Mouse (Mus musculus) MEL (cell line): ENCODE measurements at regions not wholly inside any gene's neighbourhood (a gene's known extent, or its start where the extent isn't known, plus 50 kb on each side); places are given as distances from the start of the nearest gene placed in this dataset.

Experiments
- DNase-seq: peaks from one replicate; pipeline ENCODE4 v3.0.0; 2011; ENCODE audit warnings: low read depth, low spot score
- H3K27ac ChIP-seq: 2 replicates; pipeline ENCODE4 v1.5.1; 2012; ENCODE audit warnings: low read depth, mild to moderate bottlenecking, control low read depth, low read length, moderate library complexity; ENCODE audit not compliant: control insufficient read depth
- H3K27me3 ChIP-seq, 2 experiments: fragments of 150-350 bp in 1 of 2; sonication (generic) in 1 of 2; 2 replicates each; pipeline ENCODE4 v1.6.1; 2012; ENCODE audit warnings: low read length in 2 of 2, mild to moderate bottlenecking in 2 of 2, improper control_type of control experiment in 1 of 2, moderate library complexity in 1 of 2; ENCODE audit not compliant: insufficient read depth in 2 of 2, control insufficient read depth in 1 of 2
- H3K36me3 ChIP-seq, 2 experiments: 2 replicates each; pipeline ENCODE4 v1.6.1; 2012 to 2014; ENCODE audit warnings: low read length in 2 of 2, improper control_type of control experiment in 1 of 2, inconsistent platforms in 1 of 2, mild to moderate bottlenecking in 1 of 2; ENCODE audit not compliant: insufficient read depth in 2 of 2, control insufficient read depth in 1 of 2
- H3K4me1 ChIP-seq, 2 experiments: fragments of 150-350 bp in 1 of 2; sonication (generic) in 1 of 2; 2 replicates each; pipeline ENCODE4 v1.6.1; 2012; ENCODE audit warnings: low read length in 2 of 2, improper control_type of control experiment in 1 of 2, mild to moderate bottlenecking in 1 of 2; ENCODE audit not compliant: insufficient read depth in 2 of 2, control insufficient read depth in 1 of 2
- H3K4me3 ChIP-seq, 2 experiments: fragments of 150-350 bp in 1 of 2; sonication (generic) in 1 of 2; 2 replicates each; pipeline ENCODE4 v1.5.1; 2012; ENCODE audit warnings: low read depth in 2 of 2, low read length in 2 of 2, mild to moderate bottlenecking in 2 of 2, moderate library complexity in 2 of 2, control low read depth in 1 of 2, improper control_type of control experiment in 1 of 2; ENCODE audit not compliant: control insufficient read depth in 1 of 2, insufficient read depth in 1 of 2
- H3K79me2 ChIP-seq: 2 replicates; pipeline ENCODE4 v1.6.1; 2012; ENCODE audit warnings: mild to moderate bottlenecking, low read length, moderate library complexity; ENCODE audit not compliant: control insufficient read depth, poor library complexity, insufficient read depth
- H3K9ac ChIP-seq: 2 replicates; pipeline ENCODE4 v1.6.1; 2012; ENCODE audit warnings: low read depth, mild to moderate bottlenecking, control low read depth, low read length, moderate library complexity; ENCODE audit not compliant: control insufficient read depth, poor library complexity, severe bottlenecking
- H3K9me3 ChIP-seq: fragments of 150-350 bp; sonication (generic); replicated peaks from 2 replicates; pipeline ENCODE4 v1.6.1; 2012; ENCODE audit warnings: mild to moderate bottlenecking, low read length, improper control_type of control experiment, moderate library complexity; ENCODE audit not compliant: insufficient read depth
- BHLHE40 ChIP-seq: IDR thresholded peaks from 2 replicates; pipeline ENCODE4 v1.6.1; 2012; ENCODE audit warnings: low read depth, mild to moderate bottlenecking, inconsistent platforms, low read length, improper control_type of control experiment, borderline replicate concordance
- E2F4 ChIP-seq: IDR thresholded peaks from 2 replicates; pipeline ENCODE4 v1.6.1; 2011; ENCODE audit warnings: low read depth, low read length, improper control_type of control experiment, borderline replicate concordance
- ELF1 ChIP-seq: IDR thresholded peaks from 2 replicates; pipeline ENCODE4 v1.6.1; 2014; ENCODE audit warnings: low read depth, mild to moderate bottlenecking, inconsistent platforms, low read length, improper control_type of control experiment, moderate library complexity
- GABPA ChIP-seq: IDR thresholded peaks from 2 replicates; pipeline ENCODE4 v1.6.1; 2012; ENCODE audit warnings: low read depth, mild to moderate bottlenecking, inconsistent platforms, low read length, improper control_type of control experiment, moderate library complexity
- GATA1 ChIP-seq: IDR thresholded peaks from 2 replicates; pipeline ENCODE4 v1.6.1; 2011; ENCODE audit warnings: low read depth, low read length, improper control_type of control experiment
- HCFC1 ChIP-seq: IDR thresholded peaks from 2 replicates; pipeline ENCODE4 v1.6.1; 2012; ENCODE audit warnings: low read depth, mild to moderate bottlenecking, inconsistent platforms, low read length, improper control_type of control experiment, moderate library complexity
- JUND ChIP-seq: IDR thresholded peaks from 2 replicates; pipeline ENCODE4 v1.6.1; 2011; ENCODE audit warnings: low read depth, mild to moderate bottlenecking, improper control_type of control experiment, low read length
- MAX ChIP-seq: IDR thresholded peaks from 2 replicates; pipeline ENCODE4 v1.6.1; 2011; ENCODE audit warnings: low read length, improper control_type of control experiment
- MAZ ChIP-seq: IDR thresholded peaks from 2 replicates; pipeline ENCODE4 v1.6.1; 2012; ENCODE audit warnings: low read depth, mild to moderate bottlenecking, inconsistent platforms, low read length, improper control_type of control experiment
- MXI1 ChIP-seq: IDR thresholded peaks from 2 replicates; pipeline ENCODE4 v1.6.1; 2011; ENCODE audit warnings: mild to moderate bottlenecking, low read depth, low read length, improper control_type of control experiment
- MYC ChIP-seq: IDR thresholded peaks from 2 replicates; pipeline ENCODE4 v1.6.1; 2011; ENCODE audit warnings: low read depth, mild to moderate bottlenecking, low read length, improper control_type of control experiment, moderate library complexity
- NELFE ChIP-seq: IDR thresholded peaks from 2 replicates; pipeline ENCODE4 v1.6.1; 2011; ENCODE audit warnings: low read depth, low read length, improper control_type of control experiment
- NRF1 ChIP-seq: IDR thresholded peaks from 2 replicates; pipeline ENCODE4 v1.6.1; 2014; ENCODE audit warnings: low read depth, mild to moderate bottlenecking, inconsistent platforms, low read length, improper control_type of control experiment, moderate library complexity; ENCODE audit not compliant: poor library complexity, insufficient read depth, severe bottlenecking
- POLR2A ChIP-seq, 2 experiments: IDR thresholded peaks; 2 replicates each; pipeline ENCODE4 v1.6.1; 2011 to 2012; ENCODE audit warnings: low read length in 2 of 2, mild to moderate bottlenecking in 2 of 2, control low read depth in 1 of 2, improper control_type of control experiment in 1 of 2, low read depth in 1 of 2, moderate library complexity in 1 of 2; ENCODE audit not compliant: control insufficient read depth in 1 of 2, insufficient read depth in 1 of 2, poor library complexity in 1 of 2
- POLR2AphosphoS2 ChIP-seq: IDR thresholded peaks from 2 replicates; pipeline ENCODE4 v1.6.1; 2011; ENCODE audit warnings: low read length, improper control_type of control experiment
- RCOR1 ChIP-seq: IDR thresholded peaks from 2 replicates; pipeline ENCODE4 v1.6.1; 2012; ENCODE audit warnings: low read depth, mild to moderate bottlenecking, inconsistent platforms, low read length, improper control_type of control experiment
- SIN3A ChIP-seq: IDR thresholded peaks from 2 replicates; pipeline ENCODE4 v1.6.1; 2012; ENCODE audit warnings: low read length, improper control_type of control experiment, inconsistent platforms
- SMC3 ChIP-seq: IDR thresholded peaks from 2 replicates; pipeline ENCODE4 v1.6.1; 2011; ENCODE audit warnings: low read depth, low read length, improper control_type of control experiment
- TBP ChIP-seq: IDR thresholded peaks from 2 replicates; pipeline ENCODE4 v1.8.0; 2011; ENCODE audit warnings: low read depth, low read length, improper control_type of control experiment
- TCF12 ChIP-seq: IDR thresholded peaks from 2 replicates; pipeline ENCODE4 v1.6.1; 2014; ENCODE audit warnings: low read depth, mild to moderate bottlenecking, inconsistent platforms, low read length, improper control_type of control experiment, moderate library complexity
- UBTF ChIP-seq: IDR thresholded peaks from 2 replicates; pipeline ENCODE4 v1.6.1; 2012; ENCODE audit warnings: low read depth, mild to moderate bottlenecking, inconsistent platforms, low read length, improper control_type of control experiment, moderate library complexity, borderline replicate concordance; ENCODE audit not compliant: insufficient read depth
- USF1 ChIP-seq: IDR thresholded peaks from 2 replicates; pipeline ENCODE4 v1.6.1; 2014; ENCODE audit warnings: low read depth, mild to moderate bottlenecking, inconsistent platforms, low read length, improper control_type of control experiment, moderate library complexity
- USF2 ChIP-seq, 2 experiments: IDR thresholded peaks; 2 replicates each; pipeline ENCODE4 v1.6.1; 2011 to 2012; ENCODE audit warnings: improper control_type of control experiment in 2 of 2, low read length in 2 of 2, borderline replicate concordance in 1 of 2, inconsistent platforms in 1 of 2, low read depth in 1 of 2, mild to moderate bottlenecking in 1 of 2; ENCODE audit not compliant: insufficient read depth in 1 of 2

DNA sequence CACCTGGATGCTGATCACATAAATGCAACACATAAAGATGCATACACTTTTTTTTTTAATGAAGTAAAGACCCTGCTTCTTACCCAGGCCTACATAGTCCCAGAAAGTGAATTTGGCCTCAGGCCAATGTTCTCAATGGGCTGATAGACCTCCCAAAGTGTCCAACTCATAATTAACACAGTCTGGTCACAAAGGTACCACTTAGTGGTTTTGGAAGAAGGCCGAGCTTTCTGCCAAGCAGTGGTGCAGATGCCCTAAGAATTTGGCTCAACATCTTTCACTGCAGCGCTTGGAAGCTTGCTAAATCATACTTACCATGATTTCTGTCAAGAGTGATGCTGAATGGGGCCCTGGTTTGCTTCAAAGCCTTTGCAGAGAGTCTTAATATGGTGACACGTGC, 706.4 kb upstream of the Rag2 start:
- H3K36me3 ChIP-seq, result no peaks in the 10 kb centered on the region

GRCm38 (mm10) chr2:100919537-100920212, 704.8 kb upstream of the Rag2 start:
- H3K36me3 ChIP-seq, result no peaks in the 10 kb centered on the region
- no peaks in the 10 kb centered on the region for H3K27me3 ChIP-seq
- no peak overlapping the region for H3K9ac ChIP-seq
- H3K4me1 ChIP-seq, result no peaks in the 10 kb centered on the region
- DNase-seq, result no peak
- H3K4me3 ChIP-seq, result no peak overlapping the region
- H3K9me3 ChIP-seq, result no peaks in the 10 kb centered on the region
- no peak for TF ChIP-seq HCFC1
- TF ChIP-seq E2F4, result no peak
- no peak for TF ChIP-seq ELF1
- TF ChIP-seq MAX, result no peak
- TF ChIP-seq UBTF, result no peak
- TF ChIP-seq MYC, result no peak
- no peak for TF ChIP-seq NRF1
- no peak for TF ChIP-seq TCF12
- H3K27ac ChIP-seq, result no peak overlapping the region
- H3K79me2 ChIP-seq, result no peaks in the 10 kb centered on the region

More for the DNA sequence above, 706.4 kb upstream of the Rag2 start:
- no peak for TF ChIP-seq GATA1
- TF ChIP-seq POLR2AphosphoS2, result no peak
- TF ChIP-seq E2F4, result no peak
- no peak for TF ChIP-seq TCF12
- TF ChIP-seq POLR2A (IDR thresholded peaks at IDR 0.05; ENCODE audit: control insufficient read depth in 1 of 2, insufficient read depth in 1 of 2, low read depth in 1 of 2, low read length in 2 of 2, poor library complexity in 1 of 2), result no peak
- no peak for TF ChIP-seq MYC
- no peak for TF ChIP-seq USF2 (IDR thresholded peaks at IDR 0.05; ENCODE audit: borderline replicate concordance in 1 of 2, insufficient read depth in 1 of 2, low read depth in 1 of 2, low read length in 2 of 2)
- no peak for TF ChIP-seq MAZ
- TF ChIP-seq ELF1, result no peak
- no peak for TF ChIP-seq UBTF
- no peak for TF ChIP-seq TBP
- no peak for TF ChIP-seq USF1
- TF ChIP-seq NELFE, result no peak
- no peak for TF ChIP-seq SIN3A
- TF ChIP-seq RCOR1, result no peak
- no peak for TF ChIP-seq JUND
- TF ChIP-seq SMC3, result no peak
- no peak for TF ChIP-seq MXI1
- no peak for TF ChIP-seq GABPA
- no peak for TF ChIP-seq BHLHE40
- H3K9ac ChIP-seq, result no peak overlapping the region
- H3K27me3 ChIP-seq, result no peaks in the 10 kb centered on the region
- H3K9me3 ChIP-seq, result no peaks in the 10 kb centered on the region
- no peaks in the 10 kb centered on the region for H3K4me1 ChIP-seq
- DNase-seq, result no peak
- no peak overlapping the region for H3K27ac ChIP-seq
- H3K79me2 ChIP-seq, result no peaks in the 10 kb centered on the region
- H3K4me3 ChIP-seq, result no peak overlapping the region
